Mouse (Mus musculus) olfactory bulb, adult 2 months (tissue): ENCODE data around the gene Pigo.

Experiments
- CTCF ChIP-seq: fragments of 200-500 bp; IDR thresholded peaks from 2 replicates; pipeline ENCODE4 v1.5.1; 2012; ENCODE audit warnings: low read depth, mild to moderate bottlenecking, low read length, moderate library complexity; ENCODE audit not compliant: insufficient read depth
- POLR2A ChIP-seq: fragments of 200-500 bp; IDR thresholded peaks from 2 replicates; pipeline ENCODE4 v1.6.1; 2012; ENCODE audit warnings: mild to moderate bottlenecking, low read depth, low read length, moderate library complexity; ENCODE audit not compliant: insufficient read depth

DNA sequence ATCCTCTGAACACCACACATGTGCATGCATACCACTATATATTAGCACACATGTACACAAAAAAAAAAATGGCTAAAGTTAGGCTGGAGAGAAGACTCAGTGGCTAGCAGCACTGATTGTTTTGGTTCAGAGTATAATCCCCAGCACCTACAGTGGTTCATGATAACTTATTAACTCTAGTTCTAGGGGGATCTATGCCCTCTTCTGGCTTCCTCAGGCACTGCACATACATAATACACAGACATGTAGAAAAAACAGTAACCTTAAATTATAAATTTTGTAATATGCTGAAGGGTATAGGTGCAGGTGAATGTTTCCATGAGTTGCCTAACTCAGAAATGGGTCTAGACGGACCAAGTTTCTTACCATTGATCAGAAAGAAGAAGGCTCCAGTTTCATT, 37.3 kb downstream of the Pigo start:
- TF ChIP-seq POLR2A: no peak
- no peak for TF ChIP-seq CTCF
